Mouse (Mus musculus) MEL (cell line): ENCODE results near the gene Hadha. TPM values are rescaled to one million over a fixed set of nuclear protein-coding genes. Genes with fewer than 3 reads are reported as not detected.

Experiments used
- DNase-seq: peaks from one replicate; pipeline ENCODE4 v3.0.0; 2011; ENCODE audit warnings: low read depth, low spot score
- H3K27ac ChIP-seq: 2 replicates; pipeline ENCODE4 v1.5.1; 2012; ENCODE audit warnings: low read depth, mild to moderate bottlenecking, control low read depth, low read length, moderate library complexity; ENCODE audit not compliant: control insufficient read depth
- H3K27me3 ChIP-seq, 2 experiments: fragments of 150-350 bp in 1 of 2; sonication (generic) in 1 of 2; 2 replicates each; pipeline ENCODE4 v1.6.1; 2012; ENCODE audit warnings: low read length in 2 of 2, mild to moderate bottlenecking in 2 of 2, improper control_type of control experiment in 1 of 2, moderate library complexity in 1 of 2; ENCODE audit not compliant: insufficient read depth in 2 of 2, control insufficient read depth in 1 of 2
- H3K36me3 ChIP-seq, 2 experiments: 2 replicates each; pipeline ENCODE4 v1.6.1; 2012 to 2014; ENCODE audit warnings: low read length in 2 of 2, improper control_type of control experiment in 1 of 2, inconsistent platforms in 1 of 2, mild to moderate bottlenecking in 1 of 2; ENCODE audit not compliant: insufficient read depth in 2 of 2, control insufficient read depth in 1 of 2
- H3K4me1 ChIP-seq, 2 experiments: fragments of 150-350 bp in 1 of 2; sonication (generic) in 1 of 2; 2 replicates each; pipeline ENCODE4 v1.6.1; 2012; ENCODE audit warnings: low read length in 2 of 2, improper control_type of control experiment in 1 of 2, mild to moderate bottlenecking in 1 of 2; ENCODE audit not compliant: insufficient read depth in 2 of 2, control insufficient read depth in 1 of 2
- H3K4me3 ChIP-seq, 2 experiments: fragments of 150-350 bp in 1 of 2; sonication (generic) in 1 of 2; 2 replicates each; pipeline ENCODE4 v1.5.1; 2012; ENCODE audit warnings: low read depth in 2 of 2, low read length in 2 of 2, mild to moderate bottlenecking in 2 of 2, moderate library complexity in 2 of 2, control low read depth in 1 of 2, improper control_type of control experiment in 1 of 2; ENCODE audit not compliant: control insufficient read depth in 1 of 2, insufficient read depth in 1 of 2
- H3K79me2 ChIP-seq: 2 replicates; pipeline ENCODE4 v1.6.1; 2012; ENCODE audit warnings: mild to moderate bottlenecking, low read length, moderate library complexity; ENCODE audit not compliant: control insufficient read depth, poor library complexity, insufficient read depth
- H3K9ac ChIP-seq: 2 replicates; pipeline ENCODE4 v1.6.1; 2012; ENCODE audit warnings: low read depth, mild to moderate bottlenecking, control low read depth, low read length, moderate library complexity; ENCODE audit not compliant: control insufficient read depth, poor library complexity, severe bottlenecking
- H3K9me3 ChIP-seq: fragments of 150-350 bp; sonication (generic); replicated peaks from 2 replicates; pipeline ENCODE4 v1.6.1; 2012; ENCODE audit warnings: mild to moderate bottlenecking, low read length, improper control_type of control experiment, moderate library complexity; ENCODE audit not compliant: insufficient read depth
- CHD2 ChIP-seq: IDR thresholded peaks from 2 replicates; pipeline ENCODE4 v1.6.1; 2011; ENCODE audit warnings: low read length, improper control_type of control experiment
- E2F4 ChIP-seq: IDR thresholded peaks from 2 replicates; pipeline ENCODE4 v1.6.1; 2011; ENCODE audit warnings: low read depth, low read length, improper control_type of control experiment, borderline replicate concordance
- ELF1 ChIP-seq: IDR thresholded peaks from 2 replicates; pipeline ENCODE4 v1.6.1; 2014; ENCODE audit warnings: low read depth, mild to moderate bottlenecking, inconsistent platforms, low read length, improper control_type of control experiment, moderate library complexity
- ETS1 ChIP-seq: IDR thresholded peaks from 2 replicates; pipeline ENCODE4 v1.6.1; 2012; ENCODE audit warnings: low read depth, mild to moderate bottlenecking, inconsistent platforms, low read length, improper control_type of control experiment, moderate library complexity
- GABPA ChIP-seq: IDR thresholded peaks from 2 replicates; pipeline ENCODE4 v1.6.1; 2012; ENCODE audit warnings: low read depth, mild to moderate bottlenecking, inconsistent platforms, low read length, improper control_type of control experiment, moderate library complexity
- GATA1 ChIP-seq: IDR thresholded peaks from 2 replicates; pipeline ENCODE4 v1.6.1; 2011; ENCODE audit warnings: low read depth, low read length, improper control_type of control experiment
- HCFC1 ChIP-seq: IDR thresholded peaks from 2 replicates; pipeline ENCODE4 v1.6.1; 2012; ENCODE audit warnings: low read depth, mild to moderate bottlenecking, inconsistent platforms, low read length, improper control_type of control experiment, moderate library complexity
- KAT2A ChIP-seq: conservative IDR thresholded peaks from 2 replicates; pipeline ENCODE4 v1.6.1; 2012; ENCODE audit warnings: low read depth, low read length, improper control_type of control experiment, inconsistent platforms
- MXI1 ChIP-seq: IDR thresholded peaks from 2 replicates; pipeline ENCODE4 v1.6.1; 2011; ENCODE audit warnings: mild to moderate bottlenecking, low read depth, low read length, improper control_type of control experiment
- MYB ChIP-seq: IDR thresholded peaks from 2 replicates; pipeline ENCODE4 v1.6.1; 2011; ENCODE audit warnings: mild to moderate bottlenecking, low read depth, low read length, improper control_type of control experiment
- MYC ChIP-seq: IDR thresholded peaks from 2 replicates; pipeline ENCODE4 v1.6.1; 2011; ENCODE audit warnings: low read depth, mild to moderate bottlenecking, low read length, improper control_type of control experiment, moderate library complexity
- NELFE ChIP-seq: IDR thresholded peaks from 2 replicates; pipeline ENCODE4 v1.6.1; 2011; ENCODE audit warnings: low read depth, low read length, improper control_type of control experiment
- POLR2AphosphoS5 ChIP-seq: IDR thresholded peaks from 2 replicates; pipeline ENCODE4 v1.6.1; 2012; ENCODE audit warnings: low read depth, borderline replicate concordance, mild to moderate bottlenecking, inconsistent platforms, low read length, moderate library complexity, mixed read lengths
- RCOR1 ChIP-seq: IDR thresholded peaks from 2 replicates; pipeline ENCODE4 v1.6.1; 2012; ENCODE audit warnings: low read depth, mild to moderate bottlenecking, inconsistent platforms, low read length, improper control_type of control experiment
- SIN3A ChIP-seq: IDR thresholded peaks from 2 replicates; pipeline ENCODE4 v1.6.1; 2012; ENCODE audit warnings: low read length, improper control_type of control experiment, inconsistent platforms
- TAL1 ChIP-seq: IDR thresholded peaks from 2 replicates; pipeline ENCODE4 v1.6.1; 2012; ENCODE audit warnings: mild to moderate bottlenecking, inconsistent platforms, low read length, moderate library complexity, mixed read lengths
- TBP ChIP-seq: IDR thresholded peaks from 2 replicates; pipeline ENCODE4 v1.8.0; 2011; ENCODE audit warnings: low read depth, low read length, improper control_type of control experiment
- USF1 ChIP-seq: IDR thresholded peaks from 2 replicates; pipeline ENCODE4 v1.6.1; 2014; ENCODE audit warnings: low read depth, mild to moderate bottlenecking, inconsistent platforms, low read length, improper control_type of control experiment, moderate library complexity
- ZC3H11A ChIP-seq: IDR thresholded peaks from 2 replicates; pipeline ENCODE4 v1.6.1; 2012; ENCODE audit warnings: low read depth, mild to moderate bottlenecking, inconsistent platforms, low read length, improper control_type of control experiment
- ZKSCAN1 ChIP-seq: IDR thresholded peaks from 2 replicates; pipeline ENCODE4 v1.6.1; 2012; ENCODE audit warnings: low read depth, mild to moderate bottlenecking, inconsistent platforms, low read length, improper control_type of control experiment, moderate library complexity
- polyA plus RNA-seq, 2 experiments: library from polyadenylated mRNA; stranded (reverse) in 1 of 2; unstranded in 1 of 2; fragments of >175 nt in 1 of 2; fragments of >200 nt in 1 of 2; gene quantifications; 2 replicates each; pipeline versions ENCODE4 v1.2.1 to v1.2.4; 2012; ENCODE audit warnings: low replicate concordance in 2 of 2, low read depth in 1 of 2; ENCODE audit not compliant: insufficient read length in 2 of 2, insufficient read depth in 1 of 2, missing spikeins in 1 of 2
- total RNA-seq: library from RNA; depleted of rRNA; stranded (reverse); fragments of 300-350 nt; gene quantifications from 2 replicates; pipeline ENCODE4 v1.2.3, GENCODE M21; 2012

Hadha gene
- total and polyA plus RNA-seq, 3 experiments = 107 to 271 (median 120) TPM

GRCm38 (mm10) chr5:30162339-30162738, 7.4 kb upstream of the Hadha start:
- no peak for TF ChIP-seq MXI1
- TF ChIP-seq ELF1 = no peak
- TF ChIP-seq TBP = no peak
- TF ChIP-seq KAT2A = no peak
- no peak for TF ChIP-seq POLR2AphosphoS5
- TF ChIP-seq, all 39 proteins: peak for 0
- Histone ChIP-seq H3K27me3 (no peaks in the 10 kb centered on the region), H3K9ac (no peak overlapping the region), H3K27ac (no peak overlapping the region), H3K9me3 (no peaks in the 10 kb centered on the region), H3K4me1 (peaks cover 3 to 8% of the 10 kb centered on the region in 2 experiments), H3K79me2 (peaks cover 34% of the 10 kb centered on the region), H3K4me3 (no peak overlapping the region), H3K36me3 (peaks cover 7 to 13% of the 10 kb centered on the region in 2 experiments)
- DNase-seq = no peak

DNA sequence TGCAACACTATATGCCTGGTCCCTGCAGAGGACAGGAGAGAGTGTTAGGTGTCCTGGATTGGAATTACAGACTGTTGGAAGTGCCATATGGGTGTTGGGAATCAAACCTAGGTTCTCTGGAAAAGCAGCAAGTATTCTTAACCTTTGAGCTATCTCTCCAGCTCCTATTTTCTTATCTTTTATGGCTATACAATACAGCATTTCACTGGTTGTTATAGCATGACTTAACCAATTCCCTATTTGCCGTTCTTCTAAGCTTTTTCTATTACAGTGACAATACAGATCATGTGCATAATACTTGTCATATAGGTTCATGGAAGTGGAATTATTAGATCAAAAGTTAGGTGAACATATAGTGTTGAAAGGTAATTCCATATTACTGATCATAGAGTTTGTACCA, 6.9 kb upstream of the Hadha start:
- peaks cover 38% of the 10 kb centered on the region for H3K79me2 ChIP-seq
- TF ChIP-seq KAT2A = no peak
- peaks cover 4 to 18% of the 10 kb centered on the region in 2 experiments for H3K36me3 ChIP-seq
- H3K27ac ChIP-seq = no peak overlapping the region
- H3K4me1 ChIP-seq = peaks cover 4 to 8% of the 10 kb centered on the region in 2 experiments
- H3K9ac ChIP-seq = no peak overlapping the region
- H3K27me3 ChIP-seq = no peaks in the 10 kb centered on the region
- H3K4me3 ChIP-seq = no peak overlapping the region
- no peaks in the 10 kb centered on the region for H3K9me3 ChIP-seq
- DNase-seq = no peak

- peaks cover 51% of the 10 kb centered on the region for H3K79me2 ChIP-seq
- DNase-seq = no peak
- no peak overlapping the region for H3K9ac ChIP-seq
- H3K36me3 ChIP-seq = peaks cover 4 to 19% of the 10 kb centered on the region in 2 experiments; a peak in 3 of 4 replicates
- H3K4me3 ChIP-seq = no peak overlapping the region
- no peak overlapping the region for H3K27ac ChIP-seq
- H3K4me1 ChIP-seq = peaks cover 7 to 8% of the 10 kb centered on the region in 2 experiments
- no peaks in the 10 kb centered on the region for H3K9me3 ChIP-seq
- TF ChIP-seq GATA1 = no peak
- no peak for TF ChIP-seq ZKSCAN1
- no peak for TF ChIP-seq CHD2
- TF ChIP-seq NELFE = no peak
- TF ChIP-seq E2F4 = no peak
- TF ChIP-seq GABPA = no peak
- TF ChIP-seq ZC3H11A = no peak
- TF ChIP-seq KAT2A = no peak
- no peak for TF ChIP-seq MYB
- no peak for TF ChIP-seq RCOR1
- no peak for TF ChIP-seq USF1
- no peak for TF ChIP-seq HCFC1
- no peak for TF ChIP-seq ETS1
- TF ChIP-seq MYC = no peak
- TF ChIP-seq MXI1 = no peak
- no peak for TF ChIP-seq SIN3A
- no peak for TF ChIP-seq TAL1
- TF ChIP-seq TBP = no peak
- TF ChIP-seq, all 39 proteins: peak for 0
- no peaks in the 10 kb centered on the region for H3K27me3 ChIP-seq
Measured at GRCm38 (mm10) chr5:30159601-30160000, 4.6 kb upstream of the Hadha start.
